Mouse (Mus musculus) CH12.LX (cell line): Measurements from ENCODE around the gene March1. TPM values are rescaled to one million over a fixed set of nuclear protein-coding genes. Genes with fewer than 3 reads are reported as not detected.
"Not testable (repeated sequence)": the region's sequence is repeated elsewhere in the genome, so short reads cannot be mapped to it uniquely, and the experiment has no call there.

ENCODE experiments used
- DNase-seq: peaks from one replicate; pipeline ENCODE4 v3.0.0-alpha.2; 2013; ENCODE audit errors: extremely low read depth
- H3K27ac ChIP-seq: 2 replicates; pipeline ENCODE4 v1.5.1; 2012; ENCODE audit warnings: low read depth, mild to moderate bottlenecking, control low read depth, moderate library complexity; ENCODE audit not compliant: insufficient read depth
- H3K27me3 ChIP-seq: replicated peaks from 2 replicates; pipeline ENCODE3; 2012; ENCODE audit warnings: inconsistent platforms
- H3K36me3 ChIP-seq, 2 experiments: replicated peaks in 1 of 2; 2 replicates each; pipeline versions ENCODE3 to v1.6.1; 2012; ENCODE audit warnings: inconsistent platforms in 1 of 2, low read length in 1 of 2, mild to moderate bottlenecking in 1 of 2, mixed read lengths in 1 of 2, moderate library complexity in 1 of 2; ENCODE audit not compliant: control insufficient read depth in 1 of 2, insufficient read depth in 1 of 2
- H3K4me1 ChIP-seq, 2 experiments: 2 replicates each; pipeline ENCODE4 v1.6.1; 2012; ENCODE audit warnings: inconsistent platforms in 1 of 2, moderate library complexity in 1 of 2; ENCODE audit not compliant: insufficient read depth in 2 of 2, control insufficient read depth in 1 of 2
- H3K4me2 ChIP-seq: 2 replicates; pipeline ENCODE4 v1.6.1; 2012; ENCODE audit warnings: low read depth, mild to moderate bottlenecking, control low read depth; ENCODE audit not compliant: poor library complexity, insufficient read depth, severe bottlenecking
- H3K4me3 ChIP-seq, 3 experiments: fragments of 150-350 bp in 1 of 3; sonication (generic) in 1 of 3; replicated peaks in 1 of 3; 2 replicates each; pipeline versions ENCODE3 to v1.5.1; 2011 to 2012; ENCODE audit warnings: low read depth in 2 of 3, low read length in 2 of 3, mild to moderate bottlenecking in 2 of 3, moderate library complexity in 2 of 3, control low read depth in 1 of 3, improper control_type of control experiment in 1 of 3, inconsistent platforms in 1 of 3, mixed read lengths in 1 of 3; ENCODE audit not compliant: poor library complexity in 1 of 3
- H3K79me2 ChIP-seq: replicated peaks from 2 replicates; pipeline ENCODE4 v1.6.1; 2012; ENCODE audit warnings: mild to moderate bottlenecking, moderate library complexity; ENCODE audit not compliant: control insufficient read depth, poor library complexity, insufficient read depth, severe bottlenecking; ENCODE audit errors: extremely low read depth
- H3K9ac ChIP-seq: 2 replicates; pipeline ENCODE4 v1.6.1; 2012; ENCODE audit warnings: low read depth, mild to moderate bottlenecking, control low read depth, moderate library complexity; ENCODE audit not compliant: insufficient read depth
- H3K9me3 ChIP-seq: replicated peaks from 2 replicates; pipeline ENCODE3; 2012; ENCODE audit warnings: low read length, inconsistent platforms, mixed read lengths
- BHLHE40 ChIP-seq: IDR thresholded peaks from 2 replicates; pipeline ENCODE4 v1.6.1; 2011; ENCODE audit warnings: mild to moderate bottlenecking, low read depth, low read length, improper control_type of control experiment
- CTCF ChIP-seq, 2 experiments: IDR thresholded peaks in 1 of 2; conservative IDR thresholded peaks in 1 of 2; 2 replicates each; pipeline ENCODE4 v1.5.1; 2011 to 2012; ENCODE audit warnings: low read depth in 2 of 2, low read length in 2 of 2, improper control_type of control experiment in 1 of 2, inconsistent platforms in 1 of 2, mild to moderate bottlenecking in 1 of 2, moderate library complexity in 1 of 2
- ELF1 ChIP-seq: IDR thresholded peaks from 2 replicates; pipeline ENCODE4 v1.6.1; 2014; ENCODE audit warnings: low read depth, mild to moderate bottlenecking, inconsistent platforms, low read length, improper control_type of control experiment
- EP300 ChIP-seq: IDR thresholded peaks from 2 replicates; pipeline ENCODE4 v1.6.1; 2011; ENCODE audit warnings: low read length, improper control_type of control experiment
- GABPA ChIP-seq: IDR thresholded peaks from 2 replicates; pipeline ENCODE4 v1.6.1; 2012; ENCODE audit warnings: low read depth, low read length, improper control_type of control experiment, inconsistent platforms; ENCODE audit not compliant: insufficient replicate concordance
- MAX ChIP-seq: IDR thresholded peaks from 2 replicates; pipeline ENCODE4 v1.6.1; 2011; ENCODE audit warnings: low read length, improper control_type of control experiment
- MEF2A ChIP-seq: IDR thresholded peaks from 2 replicates; pipeline ENCODE4 v1.6.1; 2014; ENCODE audit warnings: low read depth, mild to moderate bottlenecking, inconsistent platforms, low read length, improper control_type of control experiment, borderline replicate concordance
- NRF1 ChIP-seq: IDR thresholded peaks from 2 replicates; pipeline ENCODE4 v1.6.1; 2014; ENCODE audit warnings: low read depth, mild to moderate bottlenecking, inconsistent platforms, low read length, improper control_type of control experiment, moderate library complexity
- TCF12 ChIP-seq: IDR thresholded peaks from 2 replicates; pipeline ENCODE4 v1.6.1; 2014; ENCODE audit warnings: low read depth, mild to moderate bottlenecking, inconsistent platforms, low read length, improper control_type of control experiment
- USF1 ChIP-seq: IDR thresholded peaks from 2 replicates; pipeline ENCODE4 v1.6.1; 2014; ENCODE audit warnings: low read depth, mild to moderate bottlenecking, inconsistent platforms, low read length, improper control_type of control experiment
- USF2 ChIP-seq: conservative IDR thresholded peaks from 2 replicates; pipeline ENCODE4 v1.6.1; 2011; ENCODE audit warnings: low read depth, low read length, improper control_type of control experiment
- ZKSCAN1 ChIP-seq: IDR thresholded peaks from 2 replicates; pipeline ENCODE4 v1.6.1; 2012; ENCODE audit warnings: low read depth, inconsistent platforms, low read length, improper control_type of control experiment, borderline replicate concordance
- ZMIZ1 ChIP-seq: IDR thresholded peaks from 2 replicates; pipeline ENCODE4 v1.6.1; 2012; ENCODE audit warnings: low read depth, mild to moderate bottlenecking, inconsistent platforms, low read length, improper control_type of control experiment
- dilution Hi-C: fragments of 300-500 bp; cut with MboI; formaldehyde crosslinking; loops from 2 replicates; pipeline ENCODE4 v1.14.3; 2020; ENCODE audit warnings: low sequenced_read_pairs; ENCODE audit not compliant: extremely low pct_unique_long_range_greater_than_20kb, extremely low pct_ligation_motif_present
- in situ Hi-C: fragments of 300-500 bp; cut with MboI; formaldehyde crosslinking; loops from 3 replicates; pipeline ENCODE4 v1.14.3; 2019; ENCODE audit warnings: low sequenced_read_pairs, low pct_ligation_motif_present, low pct_unique_long_range_greater_than_20kb, mixed read lengths
- polyA plus RNA-seq: library from polyadenylated mRNA; unstranded; fragments of >175 nt; gene quantifications from 2 replicates; pipeline ENCODE4 v1.2.1, GENCODE M21; 2012; ENCODE audit warnings: low read depth; ENCODE audit not compliant: insufficient read length
- total RNA-seq, 2 experiments: library from RNA; depleted of rRNA; stranded (reverse); fragments of 300-350 nt in 1 of 2; fragments of >200 nt in 1 of 2; gene quantifications; 2 replicates each; pipeline ENCODE4 v1.2.3; 2012 to 2014

March1 gene
- total and polyA plus RNA-seq, 3 experiments: 0.16 to 0.21 TPM; not detected in 1

DNA sequence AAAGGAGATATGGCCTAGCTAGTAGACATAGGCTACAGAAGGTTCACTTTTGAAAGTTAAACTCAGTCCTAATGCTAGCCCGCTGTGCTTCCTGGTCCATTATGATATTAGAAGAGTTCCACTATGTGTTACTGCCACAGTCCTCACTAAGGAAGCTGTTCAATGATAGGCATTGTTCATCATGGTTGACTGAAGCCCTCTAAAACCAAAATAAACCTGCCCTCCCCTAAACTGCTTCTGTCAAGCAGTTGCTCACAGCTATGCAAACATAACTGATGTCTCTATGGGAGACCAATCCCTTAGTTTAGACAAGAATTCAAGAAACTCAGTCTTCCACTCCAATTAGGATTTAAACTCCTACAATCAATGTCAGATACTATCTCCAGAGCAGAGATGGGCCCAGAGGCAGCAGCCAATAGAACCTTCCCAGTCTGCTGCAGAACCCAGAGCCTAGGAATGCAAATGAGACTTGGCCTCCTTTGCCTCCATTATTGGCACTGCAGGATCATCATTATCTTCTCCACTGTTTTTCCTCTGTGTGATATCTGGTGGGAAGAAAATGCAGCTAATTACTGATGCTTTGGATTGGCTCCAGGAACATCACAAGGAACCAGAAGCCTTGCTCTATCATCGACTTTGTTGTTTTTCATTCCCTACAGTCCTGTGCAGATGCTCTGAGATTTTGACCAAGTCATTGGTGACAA, 787.2 kb downstream of the March1 start:
- DNase-seq: no peak
- peaks cover 2 to 21% of the 10 kb centered on the region in 2 experiments; a peak in 3 of 4 replicates for H3K4me1 ChIP-seq
- no peaks in the 10 kb centered on the region for H3K27me3 ChIP-seq
- H3K4me3 ChIP-seq: no peak overlapping the region
- H3K9ac ChIP-seq: no peak overlapping the region
- TF ChIP-seq TCF12 (no peak), USF2 (no peak), USF1 (no peak), ZKSCAN1 (no peak), MEF2A (no peak), MAX (no peak), GABPA (no peak), ELF1 (no peak), NRF1 (no peak), EP300 (no peak), ZMIZ1 (no peak), CTCF (conservative IDR thresholded peaks at IDR 0.05 in 1 of 2, IDR thresholded peaks at IDR 0.05 in 1 of 2; ENCODE audit: low read depth in 2 of 2, low read length in 2 of 2) (no peak)
- TF ChIP-seq, all 38 proteins: peak for 0
- Histone ChIP-seq H3K4me2 (no peak overlapping the region), H3K9me3 (no peaks in the 10 kb centered on the region), H3K36me3 (no peaks in the 10 kb centered on the region), H3K79me2 (no peaks in the 10 kb centered on the region), H3K27ac (no peak overlapping the region)
- dilution Hi-C loops: no loop called here
- in situ Hi-C loops: no loop called here

DNA sequence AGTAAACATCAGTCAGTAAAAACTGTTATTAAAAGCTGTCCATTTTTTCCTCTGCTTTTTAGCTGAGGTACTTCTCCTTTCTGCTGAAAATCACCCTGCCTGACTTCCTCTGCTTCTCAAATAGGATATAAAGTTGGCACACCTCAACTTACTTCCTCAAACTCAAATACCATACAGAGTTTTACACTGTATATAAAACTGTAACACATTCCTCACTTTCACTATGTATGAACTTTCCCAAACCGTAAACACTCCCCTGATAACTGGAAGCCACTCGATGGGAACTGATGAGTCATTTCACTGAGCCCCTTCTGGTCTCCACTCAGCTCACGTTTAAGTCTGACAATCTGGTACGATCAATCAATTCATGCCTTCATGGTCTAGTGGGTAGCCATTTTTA, 788.1 kb downstream of the March1 start:
- H3K9me3 ChIP-seq, H3K4me2 ChIP-seq, H3K27ac ChIP-seq, H3K9ac ChIP-seq, H3K79me2 ChIP-seq, dilution Hi-C loops, H3K27me3 ChIP-seq, H3K36me3 ChIP-seq, H3K4me3 ChIP-seq, in situ Hi-C loops: not testable (repeated sequence)
- H3K4me1 ChIP-seq: peaks cover 5 to 30% of the 10 kb centered on the region in 2 experiments; a peak in 3 of 4 replicates
- DNase-seq: peak; percentile 29
- peak; percentile 67 for TF ChIP-seq BHLHE40
